Mouse (Mus musculus): ENCODE results near the gene Spns3. TPM values are rescaled to one million over a fixed set of nuclear protein-coding genes. Genes with fewer than 3 reads are reported as not detected.

Spns3 gene
- polyA plus RNA-seq, 1 experiment from 2014 or later, result 0.08 TPM

- peak overlapping the region; percentile 66 for H3K4me3 ChIP-seq
- peaks cover 39% of the 10 kb centered on the region for H3K4me1 ChIP-seq
- peak overlapping the region; percentile 87 for H3K27ac ChIP-seq (replicated peaks)
- ATAC-seq (replicated peaks), result peak; percentile 76
- H3K9ac ChIP-seq (replicated peaks), result peak overlapping the region; percentile 71
- peak overlapping the region; percentile 75 for H3K4me2 ChIP-seq (replicated peaks)
- no peaks in the 10 kb centered on the region for H3K9me3 ChIP-seq
- under 1% methylated on average over 38 of the region's 38 CpGs for WGBS
- H3K36me3 ChIP-seq, result no peaks in the 10 kb centered on the region
- no peaks in the 10 kb centered on the region; the same call in 1 of the 2 replicates for H3K27me3 ChIP-seq
These were observed 61.5 kb downstream of the Spns3 start for GRCm38 (mm10) chr11:72488753-72489271.

GRCm38 (mm10) chr11:72487739-72488138, 62.6 kb downstream of the Spns3 start:
- WGBS, result 87% methylated on average over 2 of the region's 2 CpGs
- Histone ChIP-seq H3K27me3 (no peaks in the 10 kb centered on the region; the same call in 1 of the 2 replicates), H3K36me3 (no peaks in the 10 kb centered on the region), H3K4me1 (peaks cover 39% of the 10 kb centered on the region), H3K4me3 (peak overlapping the region; percentile 66), H3K9ac (replicated peaks) (peak overlapping the region; percentile 71; the same call in 1 of the 2 replicates), H3K27ac (replicated peaks) (no peak overlapping the region), H3K4me2 (replicated peaks) (peak overlapping the region; percentile 75), H3K9me3 (no peaks in the 10 kb centered on the region)
- ATAC-seq (replicated peaks), result no peak

- H3K9ac ChIP-seq (replicated peaks), result no peak overlapping the region
These were observed 63.1 kb downstream of the Spns3 start for GRCm38 (mm10) chr11:72487171-72487570.

GRCm38 (mm10) chr11:72485960-72486359, 64.3 kb downstream of the Spns3 start:
- Histone ChIP-seq H3K9me3 (no peaks in the 10 kb centered on the region), H3K4me2 (replicated peaks) (no peak overlapping the region), H3K9ac (replicated peaks) (no peak overlapping the region), H3K36me3 (no peaks in the 10 kb centered on the region), H3K27me3 (no peaks in the 10 kb centered on the region), H3K27ac (replicated peaks) (no peak overlapping the region), H3K4me3 (no peak overlapping the region), H3K4me1 (peaks cover 39% of the 10 kb centered on the region)
- WGBS, result 77% methylated on average over 11 of the region's 11 CpGs
- ATAC-seq (replicated peaks), result no peak

More at GRCm38 (mm10) chr11:72487171-72487570, 63.1 kb downstream of the Spns3 start:
- Histone ChIP-seq H3K4me3 (no peak overlapping the region), H3K4me1 (peaks cover 39% of the 10 kb centered on the region), H3K27me3 (no peaks in the 10 kb centered on the region; the same call in 1 of the 2 replicates), H3K4me2 (replicated peaks) (peak overlapping the region; percentile 75), H3K9me3 (no peaks in the 10 kb centered on the region), H3K36me3 (no peaks in the 10 kb centered on the region), H3K27ac (replicated peaks) (no peak overlapping the region)
- no peak for ATAC-seq (replicated peaks)
- WGBS, result 72% methylated on average over 5 of the region's 5 CpGs

- Histone ChIP-seq H3K9me3 (no peaks in the 10 kb centered on the region), H3K4me3 (no peak overlapping the region), H3K4me2 (replicated peaks) (no peak overlapping the region), H3K27me3 (no peaks in the 10 kb centered on the region), H3K27ac (replicated peaks) (peak overlapping the region; percentile 61), H3K4me1 (peaks cover 39% of the 10 kb centered on the region), H3K36me3 (no peaks in the 10 kb centered on the region), H3K9ac (replicated peaks) (no peak overlapping the region)
- WGBS, result 36% methylated on average over 5 of the region's 5 CpGs
- no peak for ATAC-seq (replicated peaks)
These were observed 65.1 kb downstream of the Spns3 start for GRCm38 (mm10) chr11:72485157-72485556.

- H3K4me2 ChIP-seq (replicated peaks), result no peak overlapping the region
- WGBS, result 80% methylated on average over 6 of the region's 6 CpGs
- H3K4me3 ChIP-seq, result no peak overlapping the region
- no peaks in the 10 kb centered on the region for H3K27me3 ChIP-seq
- H3K4me1 ChIP-seq, result peaks cover 39% of the 10 kb centered on the region
- H3K27ac ChIP-seq (replicated peaks), result peak overlapping the region; percentile 61
- H3K36me3 ChIP-seq, result no peaks in the 10 kb centered on the region
- no peaks in the 10 kb centered on the region for H3K9me3 ChIP-seq
- no peak for ATAC-seq (replicated peaks)
- no peak overlapping the region for H3K9ac ChIP-seq (replicated peaks)
These were observed 65.8 kb downstream of the Spns3 start for GRCm38 (mm10) chr11:72484549-72484948.

GRCm38 (mm10) chr11:72481952-72482351, 68.4 kb downstream of the Spns3 start:
- peaks cover 24% of the 10 kb centered on the region for H3K4me1 ChIP-seq
- no peak overlapping the region for H3K4me2 ChIP-seq (replicated peaks)
- H3K27me3 ChIP-seq, result no peaks in the 10 kb centered on the region
- no peak overlapping the region for H3K27ac ChIP-seq (replicated peaks)
- H3K4me3 ChIP-seq, result no peak overlapping the region
- no peaks in the 10 kb centered on the region for H3K36me3 ChIP-seq
- H3K9ac ChIP-seq (replicated peaks), result no peak overlapping the region
- ATAC-seq (replicated peaks), result no peak
- H3K9me3 ChIP-seq, result no peaks in the 10 kb centered on the region
- 91% methylated on average over 4 of the region's 4 CpGs for WGBS

GRCm38 (mm10) chr11:72481313-72481712, 69.0 kb downstream of the Spns3 start:
- no peak overlapping the region for H3K27ac ChIP-seq (replicated peaks)
- no peak overlapping the region for H3K9ac ChIP-seq (replicated peaks)
- no peaks in the 10 kb centered on the region for H3K9me3 ChIP-seq
- H3K4me1 ChIP-seq, result peaks cover 19% of the 10 kb centered on the region
- H3K27me3 ChIP-seq, result no peaks in the 10 kb centered on the region
- no peaks in the 10 kb centered on the region for H3K36me3 ChIP-seq
- H3K4me2 ChIP-seq (replicated peaks), result no peak overlapping the region
- WGBS, result 89% methylated on average over 5 of the region's 5 CpGs
- H3K4me3 ChIP-seq, result no peak overlapping the region
- no peak for ATAC-seq (replicated peaks)

- no peak overlapping the region for H3K4me2 ChIP-seq (replicated peaks)
- no peak overlapping the region for H3K9ac ChIP-seq (replicated peaks)
- H3K4me3 ChIP-seq, result no peak overlapping the region
- ATAC-seq (replicated peaks), result no peak
- H3K27me3 ChIP-seq, result no peaks in the 10 kb centered on the region
- no peaks in the 10 kb centered on the region for H3K36me3 ChIP-seq
- H3K9me3 ChIP-seq, result no peaks in the 10 kb centered on the region
- H3K27ac ChIP-seq (replicated peaks), result no peak overlapping the region
- H3K4me1 ChIP-seq, result peaks cover 1% of the 10 kb centered on the region
- WGBS, result 87% methylated on average over 2 of the region's 2 CpGs
These were observed 70.8 kb downstream of the Spns3 start for GRCm38 (mm10) chr11:72479499-72479898.

GRCm38 (mm10) chr11:72478228-72478627, 72.1 kb downstream of the Spns3 start:
- WGBS, result 78% methylated on average over 6 of the region's 6 CpGs
- H3K27ac ChIP-seq (replicated peaks), result no peak overlapping the region
- H3K27me3 ChIP-seq, result no peaks in the 10 kb centered on the region
- no peak for ATAC-seq (replicated peaks)
- H3K4me2 ChIP-seq (replicated peaks), result no peak overlapping the region
- H3K36me3 ChIP-seq, result no peaks in the 10 kb centered on the region
- no peak overlapping the region for H3K9ac ChIP-seq (replicated peaks)
- no peak overlapping the region for H3K4me3 ChIP-seq
- H3K9me3 ChIP-seq, result no peaks in the 10 kb centered on the region
- no peaks in the 10 kb centered on the region for H3K4me1 ChIP-seq

- no peaks in the 10 kb centered on the region for H3K4me1 ChIP-seq
- no peak overlapping the region for H3K4me2 ChIP-seq (replicated peaks)
- H3K36me3 ChIP-seq, result no peaks in the 10 kb centered on the region
- H3K9ac ChIP-seq (replicated peaks), result no peak overlapping the region
- H3K9me3 ChIP-seq, result no peaks in the 10 kb centered on the region
- no peak for ATAC-seq (replicated peaks)
- H3K27me3 ChIP-seq, result no peaks in the 10 kb centered on the region
- WGBS, result 80% methylated on average over 1 of the region's 1 CpGs
- H3K27ac ChIP-seq (replicated peaks), result no peak overlapping the region
- no peak overlapping the region for H3K4me3 ChIP-seq
These were observed 72.7 kb downstream of the Spns3 start for GRCm38 (mm10) chr11:72477653-72478052.

GRCm38 (mm10) chr11:72477182-72477581, 73.1 kb downstream of the Spns3 start:
- Histone ChIP-seq H3K27ac (replicated peaks) (no peak overlapping the region), H3K4me3 (no peak overlapping the region), H3K9me3 (no peaks in the 10 kb centered on the region), H3K4me1 (no peaks in the 10 kb centered on the region), H3K36me3 (no peaks in the 10 kb centered on the region), H3K4me2 (replicated peaks) (no peak overlapping the region), H3K9ac (replicated peaks) (no peak overlapping the region), H3K27me3 (no peaks in the 10 kb centered on the region)
- no peak for ATAC-seq (replicated peaks)
- WGBS, result 44% methylated on average over 5 of the region's 5 CpGs

- Histone ChIP-seq H3K27ac (replicated peaks) (no peak overlapping the region), H3K4me1 (no peaks in the 10 kb centered on the region), H3K27me3 (no peaks in the 10 kb centered on the region), H3K9ac (replicated peaks) (no peak overlapping the region), H3K9me3 (no peaks in the 10 kb centered on the region), H3K4me3 (no peak overlapping the region), H3K4me2 (replicated peaks) (no peak overlapping the region), H3K36me3 (no peaks in the 10 kb centered on the region)
- WGBS, result 84% methylated on average over 7 of the region's 7 CpGs
- ATAC-seq (replicated peaks), result no peak
These were observed 74.2 kb downstream of the Spns3 start for GRCm38 (mm10) chr11:72476074-72476625.

Data from forebrain, embryonic 15.5 days (tissue).